Mouse (Mus musculus) hindlimb bud, embryonic 11.5 days (tissue): ENCODE results near the gene Rala.

Experiments used
- DNase-seq: peaks from one replicate; pipeline ENCODE4 v3.0.0-alpha.2; 2012; ENCODE audit warnings: low read depth, low spot score; ENCODE audit errors: extremely low spot score

The Rala gene

GRCm38 (mm10) chr13:17884211-17884610 is 59.8 kb downstream of the Rala start:
- DNase-seq: no peak

DNA sequence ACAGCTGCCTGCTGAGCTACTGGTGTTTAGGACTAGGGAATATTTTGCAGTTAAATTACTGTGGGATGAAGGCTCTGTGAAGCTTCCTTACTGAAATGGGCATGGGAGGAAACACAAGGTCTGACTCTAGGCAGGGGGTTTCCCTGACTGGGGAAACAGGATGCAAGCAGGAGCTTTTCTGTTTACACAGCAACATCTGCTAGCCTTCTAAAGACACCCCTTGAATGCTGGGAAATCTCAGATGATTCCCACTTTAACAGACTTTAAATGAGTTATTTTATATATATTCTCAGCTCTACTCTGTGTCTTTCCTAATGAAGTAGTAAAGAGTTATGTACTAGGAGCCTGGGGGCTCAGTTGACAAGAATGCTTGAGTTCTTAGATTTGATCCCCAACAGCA is 65.0 kb downstream of the Rala start:
- no peak for DNase-seq

DNA sequence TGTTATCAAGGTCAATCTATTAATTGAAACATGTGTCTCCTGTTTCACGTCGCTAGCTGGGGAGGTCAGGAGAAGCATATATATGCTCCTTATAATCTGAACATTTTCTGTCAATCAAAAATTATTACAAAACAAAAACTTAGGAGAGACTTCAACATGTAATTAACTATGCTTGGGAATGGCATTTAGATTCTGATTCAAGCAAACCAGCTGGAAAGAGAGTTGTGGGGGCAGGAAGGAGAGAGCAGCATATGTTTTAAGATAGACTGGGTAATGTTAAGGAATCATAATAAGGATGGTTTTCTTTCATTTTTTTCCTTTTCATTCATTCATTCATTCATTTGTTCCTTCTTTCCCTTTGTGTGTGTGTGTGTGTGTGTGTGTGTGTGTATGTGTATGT is 77.3 kb downstream of the Rala start:
- no peak for DNase-seq

GRCm38 (mm10) chr13:17860536-17860935 is 83.5 kb downstream of the Rala start:
- DNase-seq: no peak

- DNase-seq: no peak
These were observed 84.5 kb downstream of the Rala start for GRCm38 (mm10) chr13:17859365-17860033.

- DNase-seq: no peak
These were observed 87.0 kb downstream of the Rala start for GRCm38 (mm10) chr13:17857046-17857445.

GRCm38 (mm10) chr13:17855492-17856138 is 88.4 kb downstream of the Rala start:
- no peak for DNase-seq

GRCm38 (mm10) chr13:17854755-17855154 is 89.3 kb downstream of the Rala start:
- no peak for DNase-seq

DNA sequence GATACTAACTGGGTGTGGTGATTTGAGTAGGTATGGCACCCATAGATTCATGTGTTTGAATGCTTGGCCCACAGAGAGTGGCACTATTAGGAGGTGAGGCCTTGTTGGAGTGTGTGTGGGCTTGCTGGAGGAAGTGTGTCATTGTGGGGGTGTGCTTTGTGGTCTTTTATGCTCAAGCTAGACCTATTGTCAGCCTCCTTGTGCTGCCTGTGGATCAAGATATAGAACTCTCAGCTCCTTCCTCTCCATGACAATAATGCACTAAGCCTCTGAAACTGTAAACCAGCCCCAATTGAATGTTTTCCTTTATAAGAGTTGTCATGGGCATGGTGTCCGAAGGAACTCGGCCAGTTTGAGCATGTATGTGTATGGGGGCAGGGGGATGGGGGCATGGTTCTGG is 100.7 kb downstream of the Rala start:
- DNase-seq: no peak

DNA sequence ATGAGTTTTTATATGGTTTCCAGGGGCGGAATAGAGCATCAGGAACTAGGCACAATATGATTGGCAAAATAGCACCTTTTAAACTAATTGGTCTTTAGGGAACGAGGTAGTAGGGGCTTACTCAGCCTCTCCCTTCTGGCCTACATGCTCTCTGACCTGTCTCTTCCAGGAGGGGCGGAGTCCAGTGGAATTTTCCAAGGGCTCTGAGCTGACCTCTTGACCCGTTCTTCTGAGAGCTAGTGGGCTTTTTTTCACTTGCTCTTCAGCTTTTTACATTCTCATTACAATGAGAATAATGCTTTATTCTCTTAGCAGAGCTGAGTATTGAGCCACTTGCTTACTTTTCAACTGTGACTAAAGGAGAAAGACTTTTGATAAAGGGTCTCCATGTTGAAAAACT is 101.3 kb downstream of the Rala start:
- DNase-seq: no peak

GRCm38 (mm10) chr13:17839137-17839536 is 104.9 kb downstream of the Rala start:
- no peak for DNase-seq

DNA sequence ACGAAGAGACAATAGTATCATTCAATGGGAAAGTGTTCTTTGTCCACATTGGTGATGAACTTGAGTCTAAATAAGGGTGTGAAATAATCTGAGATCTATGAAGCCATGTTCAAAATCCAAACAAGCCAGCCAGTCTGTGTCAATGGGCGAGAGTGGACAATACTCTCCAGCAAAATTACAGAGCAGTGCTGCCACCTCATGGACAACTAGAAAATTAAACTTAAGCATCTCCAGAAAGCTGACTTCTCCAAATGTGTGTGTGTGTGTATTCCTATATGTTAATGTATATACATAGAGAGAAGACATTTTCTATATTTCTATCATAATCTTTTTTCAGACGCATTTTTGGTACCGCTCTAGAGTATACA is 105.6 kb downstream of the Rala start:
- DNase-seq: peak; percentile 30

DNA sequence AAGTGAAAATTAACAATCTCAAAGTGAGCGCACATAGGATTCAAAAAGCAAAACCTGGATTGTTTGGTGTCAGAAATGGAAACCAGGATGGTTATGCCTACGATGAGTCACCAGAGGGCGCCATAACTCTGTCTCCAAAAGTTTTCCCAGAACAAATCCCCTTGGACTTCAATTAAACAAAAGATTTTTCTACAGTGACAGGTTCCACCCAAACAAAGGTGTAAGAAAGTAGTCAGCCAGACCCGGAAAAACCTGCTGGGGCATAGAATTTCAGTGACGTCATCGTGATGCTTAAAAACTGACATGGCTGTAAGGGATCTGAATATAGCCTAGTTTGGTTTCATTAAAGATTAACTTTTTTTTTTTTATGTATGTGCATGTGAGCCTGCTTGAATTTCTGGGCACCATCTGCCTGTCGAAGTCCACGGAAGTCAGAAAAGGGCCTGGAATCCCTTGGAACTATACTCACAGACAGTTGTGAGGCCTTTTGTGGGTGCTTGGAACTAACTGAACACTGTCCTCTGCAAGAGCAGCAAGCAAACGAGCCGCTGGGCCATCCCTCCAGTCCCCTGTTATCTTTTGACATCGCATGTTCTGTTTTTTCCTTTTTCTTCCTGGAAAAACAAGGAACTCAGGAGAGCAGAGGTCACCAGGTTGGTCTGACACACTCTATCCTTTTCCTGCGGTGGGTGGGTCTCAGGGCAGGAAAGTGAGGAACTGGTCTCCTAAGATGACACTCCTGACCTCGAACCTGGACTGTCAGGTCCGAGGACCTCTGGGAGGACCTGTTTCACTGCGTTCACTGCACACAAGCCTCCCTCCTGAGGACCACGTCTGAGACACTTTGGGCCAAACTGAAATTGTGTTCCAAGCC is 106.2 kb downstream of the Rala start:
- DNase-seq: peak; percentile 30

- no peak for DNase-seq
These were observed 107.2 kb downstream of the Rala start for GRCm38 (mm10) chr13:17836808-17837207.

DNA sequence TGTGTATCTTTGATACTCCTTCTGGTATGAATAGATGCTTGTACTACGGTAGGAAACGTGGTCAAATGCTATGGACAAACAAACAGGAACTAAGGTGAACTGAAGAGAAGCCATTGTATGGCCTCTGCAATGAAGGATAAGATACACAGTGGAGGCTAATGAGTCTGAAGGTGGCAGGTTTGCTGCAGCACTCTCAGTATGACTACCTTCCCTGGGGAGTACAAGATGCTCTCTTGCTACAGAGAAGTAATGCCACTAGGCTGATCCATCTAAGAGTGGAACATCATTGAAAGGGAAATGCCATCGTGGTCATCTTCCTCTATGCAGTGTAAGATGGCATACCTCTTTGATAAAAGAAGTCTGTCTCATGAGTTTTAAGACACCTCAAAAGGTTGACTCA is 111.1 kb downstream of the Rala start:
- DNase-seq: no peak
